20 mouse cellular contexts compared by ENCODE assay signal in genomic region chr6:12352165-12352719, GRCm38 (mm10).
"Had no signal": no experiment of that assay in that cellular context is flagged by ENCODE, and none has a peak within 500 bp of the region (broad histone marks: within the 10 kb centered on the region; RNA-seq: fewer than 3 reads in every experiment).

No protein-coding gene starts in this region.

- DNase-seq: kidney, postnatal 25 days; layer of hippocampus, adult 9-11 months; liver; lung, adult 18-20 months; lung, postnatal 10 days; lung, postnatal 36 days; retina, postnatal 1 day; thymus, adult 18-20 months; thymus, postnatal 36 days had no signal

- H3K4me1 ChIP-seq: limb, embryonic 10.5 days; limb, embryonic 13.5 days; liver, embryonic 12.5 days; liver, embryonic 15.5 days; lung, embryonic 15.5 days; megakaryocyte, embryonic 14.5 days had no signal

- ATAC-seq: liver, embryonic 12.5 days had no signal

- H3K4me2 ChIP-seq: limb, embryonic 13.5 days; liver, embryonic 12.5 days; liver, embryonic 15.5 days; lung, embryonic 15.5 days; midbrain, embryonic 12.5 days; neural tube, embryonic 13.5 days had no signal

- H3K36me3 ChIP-seq: limb, embryonic 10.5 days; limb, embryonic 13.5 days; liver, embryonic 12.5 days; liver, embryonic 15.5 days; lung, embryonic 15.5 days; midbrain, embryonic 12.5 days had no signal

- H3K27me3 ChIP-seq: limb, embryonic 13.5 days; liver, embryonic 12.5 days; liver, embryonic 15.5 days; lung, embryonic 15.5 days; megakaryocyte, embryonic 14.5 days; midbrain, embryonic 12.5 days; neural tube, embryonic 13.5 days had no signal

- H3K4me3 ChIP-seq: layer of hippocampus, adult 2 months; limb, embryonic 10.5 days; limb, embryonic 13.5 days; liver, embryonic 12.5 days; liver, embryonic 15.5 days; lung, embryonic 15.5 days; megakaryocyte, embryonic 14.5 days; midbrain, embryonic 12.5 days; myocyte; neural tube, embryonic 13.5 days had no signal

- H3K9me3 ChIP-seq: limb, embryonic 10.5 days; limb, embryonic 13.5 days; liver, embryonic 12.5 days; liver, embryonic 15.5 days; lung, embryonic 15.5 days; megakaryocyte, embryonic 14.5 days; midbrain, embryonic 12.5 days had no signal

- H3K9ac ChIP-seq: limb, embryonic 13.5 days; liver, embryonic 12.5 days; liver, embryonic 15.5 days; lung, embryonic 15.5 days; midbrain, embryonic 12.5 days; neural tube, embryonic 13.5 days had no signal

- H3K27ac ChIP-seq: kidney, postnatal 0 days; layer of hippocampus, adult 2 months; limb, embryonic 10.5 days; limb, embryonic 13.5 days; liver, embryonic 12.5 days; liver, embryonic 15.5 days; lung, embryonic 15.5 days; midbrain, embryonic 12.5 days; neural tube, embryonic 13.5 days had no signal
